Mouse (Mus musculus): ENCODE measurements around the gene Rffl. TPM values are rescaled to one million over a fixed set of nuclear protein-coding genes. Genes with fewer than 3 reads are reported as not detected.

Rffl gene
- total RNA-seq, 2 experiments from 2014 or later, result 3.6 to 4.4 TPM

- peak; percentile 94 for DNase-seq
Measured at GRCm38 (mm10) chr11:82763742-82764437, 107.1 kb downstream of the Rffl start, which contains the start of the genes Cct6b and Zfp830. TSS of gene Cct6b (minus strand) at chr11:82764321. TSS of gene Zfp830 (plus strand) at chr11:82764345.

- no peak for DNase-seq
Measured at GRCm38 (mm10) chr11:82763261-82763660, 107.7 kb downstream of the Rffl start.

GRCm38 (mm10) chr11:82762286-82762829 is 108.7 kb downstream of the Rffl start:
- no peak for DNase-seq

GRCm38 (mm10) chr11:82755919-82756318 is 115.1 kb downstream of the Rffl start:
- DNase-seq, result no peak

Other genes starting within 250 kb of the Rffl start
- under 1 TPM in 1 of 2 experiments, not detected in 1; 0.27 TPM for gene Cct6b, start 106.9 kb downstream of the Rffl start, total RNA-seq (2021)
- gene Zfp830, start 106.9 kb downstream of the Rffl start, total RNA-seq (2021), result 10 to 100 TPM; 16.5 to 17.4 TPM
- gene Lig3, start 90.1 kb downstream of the Rffl start, total RNA-seq (2021), result 10 to 100 TPM; 24.6 to 25.8 TPM
- 10 to 100 TPM; 10.2 to 11.0 TPM for gene Rad51d, start 19.4 kb upstream of the Rffl start, total RNA-seq (2021)
- gene Fndc8, start 20.9 kb upstream of the Rffl start, total RNA-seq (2021), result under 1 TPM; 0.12 to 0.16 TPM
- gene Nle1, start 37.2 kb upstream of the Rffl start, total RNA-seq (2021), result 10 to 100 TPM; 17.4 to 20.1 TPM
- gene Unc45b, start 39.3 kb upstream of the Rffl start, total RNA-seq (2021), result 100 to 1,000 TPM; 177 to 187 TPM
- 10 to 100 TPM; 33.8 to 38.0 TPM for gene Slfn5, start 80.1 kb upstream of the Rffl start, total RNA-seq (2021)
- 10 to 100 TPM; 14.2 to 14.7 TPM for gene Slfn9, start 120.6 kb upstream of the Rffl start, total RNA-seq (2021)
- gene Slfn8, start 149.6 kb upstream of the Rffl start, total RNA-seq (2021), result under 1 TPM; 0.43 TPM
- 1 to 10 TPM; 1.7 to 1.8 TPM for gene Slfn2, start 193.9 kb upstream of the Rffl start, total RNA-seq (2021)
- gene Slfn1, start 245.6 kb upstream of the Rffl start, total RNA-seq (2021), result under 1 TPM in 1 of 2 experiments, not detected in 1; 0.14 TPM